Mouse (Mus musculus) myocyte (in vitro differentiated cells): ENCODE measurements at regions not wholly inside any gene's neighbourhood (a gene's known extent, or its start where the extent isn't known, plus 50 kb on each side); places are given as distances from the start of the nearest gene placed in this dataset.

Experiments
- H3K27me3 ChIP-seq: one replicate; pipeline ENCODE4 v1.6.1; 2011; ENCODE audit not compliant: control insufficient read depth, insufficient read depth, insufficient read length
- H3K36me3 ChIP-seq: one replicate; pipeline ENCODE4 v1.6.1; 2011; ENCODE audit not compliant: control insufficient read depth, insufficient read depth
- H3K4me2 ChIP-seq: one replicate; pipeline ENCODE4 v1.6.1; 2011; ENCODE audit warnings: low read depth, control low read depth
- H3K4me3 ChIP-seq: one replicate; pipeline ENCODE4 v1.5.1; 2011; ENCODE audit warnings: mild to moderate bottlenecking, control low read depth, moderate library complexity
- H3K79me2 ChIP-seq: one replicate; pipeline ENCODE4 v1.6.1; 2011; ENCODE audit not compliant: control insufficient read depth, insufficient read depth
- H3ac ChIP-seq: one replicate; pipeline ENCODE4 v1.6.1; 2011; ENCODE audit not compliant: control insufficient read depth, insufficient read length
- CEBPB ChIP-seq: IDR thresholded peaks from 2 replicates; pipeline ENCODE4 v1.6.1; 2011; ENCODE audit warnings: mild to moderate bottlenecking, moderate library complexity; ENCODE audit not compliant: poor library complexity, insufficient read depth, severe bottlenecking
- E2F4 ChIP-seq: IDR thresholded peaks from one replicate; pipeline ENCODE4 v1.6.1; 2011; ENCODE audit warnings: mild to moderate bottlenecking, control low read depth, moderate library complexity; ENCODE audit not compliant: insufficient read depth
- MAX ChIP-seq: IDR thresholded peaks from one replicate; pipeline ENCODE4 v1.6.1; 2011; ENCODE audit warnings: low read depth, mild to moderate bottlenecking, control low read depth
- MYOD1 ChIP-seq, 3 experiments: IDR thresholded peaks; one replicate each; pipeline ENCODE4 v1.6.1; 2011; ENCODE audit warnings: control low read depth in 2 of 3, low read depth in 2 of 3, mild to moderate bottlenecking in 2 of 3, moderate library complexity in 1 of 3; ENCODE audit not compliant: insufficient read length in 2 of 3, control insufficient read depth in 1 of 3
- MYOG ChIP-seq, 3 experiments: IDR thresholded peaks; one replicate each; pipeline ENCODE4 v1.6.1; 2011; ENCODE audit warnings: control low read depth in 2 of 3, low read depth in 2 of 3, mild to moderate bottlenecking in 2 of 3; ENCODE audit not compliant: insufficient read length in 2 of 3, control insufficient read depth in 1 of 3, insufficient read depth in 1 of 3
- POLR2A ChIP-seq: IDR thresholded peaks from one replicate; pipeline ENCODE4 v1.6.1; 2011; ENCODE audit warnings: low read depth, mild to moderate bottlenecking, control low read depth, moderate library complexity; ENCODE audit not compliant: insufficient read length
- POLR2AphosphoS2 ChIP-seq: IDR thresholded peaks from one replicate; pipeline ENCODE4 v1.6.1; 2011; ENCODE audit warnings: low read depth, control low read depth; ENCODE audit not compliant: insufficient read length
- REST ChIP-seq: IDR thresholded peaks from one replicate; pipeline ENCODE4 v1.6.1; 2011; ENCODE audit warnings: mild to moderate bottlenecking, control low read depth, moderate library complexity; ENCODE audit not compliant: insufficient read depth, insufficient read length
- SRF ChIP-seq: IDR thresholded peaks from one replicate; pipeline ENCODE4 v1.6.1; 2011; ENCODE audit warnings: low read depth; ENCODE audit not compliant: control insufficient read depth, insufficient read length
- TCF12 ChIP-seq: IDR thresholded peaks from one replicate; pipeline ENCODE4 v1.6.1; 2011; ENCODE audit warnings: mild to moderate bottlenecking, control low read depth; ENCODE audit not compliant: poor library complexity, insufficient read depth, severe bottlenecking
- TCF3 ChIP-seq: IDR thresholded peaks from one replicate; pipeline ENCODE4 v1.6.1; 2011; ENCODE audit warnings: low read depth, control low read depth; ENCODE audit not compliant: insufficient read length
- USF1 ChIP-seq: IDR thresholded peaks from one replicate; pipeline ENCODE4 v1.6.1; 2011; ENCODE audit warnings: low read depth, mild to moderate bottlenecking, control low read depth, moderate library complexity

DNA sequence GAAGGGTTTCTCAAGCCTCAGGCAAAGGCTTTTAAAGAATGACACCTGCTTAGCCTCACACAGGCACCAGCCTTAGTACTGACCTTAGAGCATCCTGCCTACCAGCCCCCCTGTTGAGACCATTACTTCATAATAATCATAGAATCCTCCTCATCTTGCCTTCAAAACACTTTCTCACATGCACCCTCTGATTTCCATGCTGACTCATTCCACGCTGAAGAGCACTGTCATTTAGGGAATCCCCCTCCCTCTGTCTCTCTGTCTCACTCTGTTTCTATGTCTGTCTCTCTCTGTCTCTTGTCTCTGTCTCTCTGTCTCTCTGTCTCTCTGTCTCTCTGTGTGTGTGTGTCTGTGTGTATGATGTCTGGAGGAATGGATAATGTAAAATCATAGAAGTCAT, 416.3 kb downstream of the 1700129C05Rik start:
- TF ChIP-seq TCF12 (no peak), MYOG (IDR thresholded peaks at IDR 0.05; ENCODE audit: control insufficient read depth in 1 of 3, insufficient read depth in 1 of 3, insufficient read length in 2 of 3, low read depth in 2 of 3) (no peak), SRF (no peak), CEBPB (no peak), POLR2A (no peak), MYOD1 (IDR thresholded peaks at IDR 0.05; ENCODE audit: control insufficient read depth in 1 of 3, insufficient read length in 2 of 3, low read depth in 2 of 3) (no peak), POLR2AphosphoS2 (no peak), REST (no peak), USF1 (no peak), MAX (no peak), E2F4 (no peak), TCF3 (no peak)
- H3K36me3 ChIP-seq, result no peaks in the 10 kb centered on the region
- H3K4me2 ChIP-seq, result no peak overlapping the region
- no peaks in the 10 kb centered on the region for H3K79me2 ChIP-seq
- H3K27me3 ChIP-seq, result no peaks in the 10 kb centered on the region
- no peak overlapping the region for H3K4me3 ChIP-seq
- H3ac ChIP-seq, result no peak overlapping the region

- TF ChIP-seq USF1 (no peak), MYOD1 (IDR thresholded peaks at IDR 0.05; ENCODE audit: control insufficient read depth in 1 of 3, insufficient read length in 2 of 3, low read depth in 2 of 3) (no peak), E2F4 (no peak), MYOG (IDR thresholded peaks at IDR 0.05; ENCODE audit: control insufficient read depth in 1 of 3, insufficient read depth in 1 of 3, insufficient read length in 2 of 3, low read depth in 2 of 3) (no peak), SRF (no peak), MAX (no peak), POLR2AphosphoS2 (no peak), TCF3 (no peak), POLR2A (no peak)
- Histone ChIP-seq H3K27me3 (no peaks in the 10 kb centered on the region), H3K4me2 (no peak overlapping the region), H3K4me3 (no peak overlapping the region), H3K36me3 (no peaks in the 10 kb centered on the region), H3ac (no peak overlapping the region), H3K79me2 (no peaks in the 10 kb centered on the region)
Measured at GRCm38 (mm10) chr14:58714856-58715255, 427.8 kb downstream of the 1700129C05Rik start.

GRCm38 (mm10) chr14:58709861-58710260, 432.8 kb downstream of the 1700129C05Rik start:
- H3K4me2 ChIP-seq, result no peak overlapping the region
- H3K79me2 ChIP-seq, result no peaks in the 10 kb centered on the region
- H3K36me3 ChIP-seq, result no peaks in the 10 kb centered on the region
- H3ac ChIP-seq, result no peak overlapping the region
- no peaks in the 10 kb centered on the region for H3K27me3 ChIP-seq
- H3K4me3 ChIP-seq, result no peak overlapping the region
- TF ChIP-seq MAX, result no peak
- no peak for TF ChIP-seq SRF
- no peak for TF ChIP-seq CEBPB
- TF ChIP-seq MYOD1 (IDR thresholded peaks at IDR 0.05; ENCODE audit: control insufficient read depth in 1 of 3, insufficient read length in 2 of 3, low read depth in 2 of 3), result no peak
- TF ChIP-seq POLR2A, result no peak
- no peak for TF ChIP-seq USF1
- TF ChIP-seq E2F4, result no peak
- no peak for TF ChIP-seq MYOG (IDR thresholded peaks at IDR 0.05; ENCODE audit: control insufficient read depth in 1 of 3, insufficient read depth in 1 of 3, insufficient read length in 2 of 3, low read depth in 2 of 3)
- TF ChIP-seq POLR2AphosphoS2, result no peak
- TF ChIP-seq REST, result no peak
- TF ChIP-seq TCF12, result no peak
- TF ChIP-seq TCF3, result no peak

DNA sequence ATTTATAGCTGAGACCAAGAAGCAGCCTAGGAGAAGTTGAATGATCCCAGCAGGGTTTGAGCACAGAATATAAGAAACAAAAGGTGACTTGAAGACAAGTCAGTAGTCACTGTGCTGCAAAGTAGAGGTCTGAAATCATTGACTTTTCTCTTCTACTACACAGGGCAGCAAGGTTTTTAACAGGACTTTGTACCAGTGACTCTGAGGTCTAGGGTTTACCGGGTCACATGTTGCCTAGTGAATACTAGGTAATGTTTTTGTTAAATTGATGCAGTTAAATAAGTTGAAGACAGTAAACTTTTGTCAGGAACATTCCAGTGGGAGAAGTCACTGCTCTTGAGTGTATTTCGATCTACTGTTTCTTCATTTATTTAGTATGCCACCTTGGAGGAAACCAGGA, 433.4 kb downstream of the 1700129C05Rik start:
- H3K79me2 ChIP-seq, result no peaks in the 10 kb centered on the region
- H3K27me3 ChIP-seq, result no peaks in the 10 kb centered on the region
- H3K36me3 ChIP-seq, result no peaks in the 10 kb centered on the region
- TF ChIP-seq POLR2A, result no peak
- no peak for TF ChIP-seq MAX
- no peak for TF ChIP-seq CEBPB
- no peak for TF ChIP-seq E2F4
- no peak for TF ChIP-seq REST
- TF ChIP-seq SRF, result no peak
- TF ChIP-seq MYOG (IDR thresholded peaks at IDR 0.05; ENCODE audit: control insufficient read depth in 1 of 3, insufficient read depth in 1 of 3, insufficient read length in 2 of 3, low read depth in 2 of 3), result no peak
- no peak for TF ChIP-seq POLR2AphosphoS2
- TF ChIP-seq TCF12, result no peak
- TF ChIP-seq USF1, result no peak
- TF ChIP-seq TCF3, result no peak
- TF ChIP-seq MYOD1 (IDR thresholded peaks at IDR 0.05; ENCODE audit: control insufficient read depth in 1 of 3, insufficient read length in 2 of 3, low read depth in 2 of 3), result no peak
- no peak overlapping the region for H3ac ChIP-seq
- no peak overlapping the region for H3K4me2 ChIP-seq
- H3K4me3 ChIP-seq, result no peak overlapping the region
